Mouse (Mus musculus) A20 (cell line): Measurements from ENCODE around the gene 1700001C19Rik.
A peak's percentile ranks its signal among the peaks of the same experiment; 100 is the strongest.
"Not testable (repeated sequence)": the region's sequence is repeated elsewhere in the genome, so short reads cannot be mapped to it uniquely, and the experiment has no call there.

ENCODE experiments used
- DNase-seq: peaks from one replicate; pipeline ENCODE4 v3.0.0-alpha.2; 2011; ENCODE audit warnings: low read depth, low spot score

The 1700001C19Rik gene

DNA sequence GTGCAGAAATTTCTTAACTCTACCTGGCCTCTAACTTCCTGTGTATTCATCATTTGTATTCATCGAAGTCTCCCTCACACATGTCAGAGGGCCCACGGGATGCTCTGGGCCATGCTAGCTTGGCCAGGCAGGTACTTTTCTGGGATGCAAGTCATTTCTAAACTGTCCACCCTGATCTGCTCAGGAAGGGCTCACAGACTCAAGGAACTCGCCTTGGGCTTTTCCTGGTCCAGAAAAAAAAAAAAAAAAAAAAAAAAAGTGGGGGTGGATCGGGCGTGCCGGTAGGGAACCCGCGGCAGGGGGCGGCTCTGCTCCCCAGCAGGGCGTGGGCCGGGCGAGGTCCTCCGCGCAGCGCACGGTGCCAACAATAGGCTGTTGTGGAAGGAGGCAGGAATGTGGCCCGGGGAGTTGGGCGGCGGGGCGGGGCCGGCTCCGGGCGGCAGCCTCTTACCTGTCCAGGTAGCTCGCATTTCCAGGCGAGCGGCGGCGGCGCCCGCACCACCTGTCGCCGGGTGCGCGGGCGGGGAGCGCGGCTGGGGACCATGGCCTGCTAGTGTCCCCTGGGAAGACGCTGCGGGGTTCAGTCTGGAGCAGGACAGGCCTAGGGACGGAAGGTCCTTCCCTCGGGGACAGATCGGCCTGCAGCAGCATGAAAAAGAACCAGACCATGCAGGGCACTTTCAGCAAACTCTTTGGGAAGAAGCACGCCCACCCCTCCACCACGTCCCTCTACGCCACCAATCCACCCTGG, 845 bp downstream of the 1700001C19Rik start, which contains the start of gene AI661453:
Gene AI661453 (plus strand): TSS at position 460 of the 751 bp plus-strand sequence.
- DNase-seq, result no peak

- DNase-seq, result peak; percentile 45
These were observed 6.4 kb downstream of the 1700001C19Rik start for GRCm38 (mm10) chr17:47430815-47431214.

GRCm38 (mm10) chr17:47428831-47429304, 8.3 kb downstream of the 1700001C19Rik start:
- peak; percentile 49 for DNase-seq

GRCm38 (mm10) chr17:47427316-47427715, 9.9 kb downstream of the 1700001C19Rik start:
- peak; percentile 42 for DNase-seq

GRCm38 (mm10) chr17:47424186-47424585, 13.0 kb downstream of the 1700001C19Rik start:
- no peak for DNase-seq

- DNase-seq, result peak; percentile 56
These were observed 14.6 kb downstream of the 1700001C19Rik start for GRCm38 (mm10) chr17:47422616-47423015.

- no peak for DNase-seq
These were observed 15.6 kb downstream of the 1700001C19Rik start for GRCm38 (mm10) chr17:47421566-47421965.

DNA sequence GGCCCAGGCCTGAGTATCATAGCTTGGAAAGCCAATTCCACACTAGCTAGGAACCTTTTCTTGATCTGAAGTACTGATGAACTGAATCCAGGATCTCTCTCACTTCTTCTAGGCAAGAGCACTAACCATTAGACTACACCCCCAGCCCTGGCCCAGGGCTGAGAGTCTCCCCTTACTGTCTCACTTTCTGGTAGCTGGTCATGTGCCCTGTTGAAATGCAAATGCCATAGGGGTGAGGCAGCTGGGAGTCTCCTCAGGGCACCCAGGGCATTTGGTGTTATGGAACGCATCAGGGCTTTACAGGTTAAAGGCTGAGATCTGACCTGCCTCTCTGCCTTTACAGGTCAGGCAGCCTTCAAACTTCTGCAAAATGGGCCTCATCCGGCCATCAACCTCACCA, 17.0 kb downstream of the 1700001C19Rik start:
- no peak for DNase-seq

- not testable (repeated sequence) for DNase-seq
These were observed 27.0 kb downstream of the 1700001C19Rik start for GRCm38 (mm10) chr17:47409897-47410861.

DNA sequence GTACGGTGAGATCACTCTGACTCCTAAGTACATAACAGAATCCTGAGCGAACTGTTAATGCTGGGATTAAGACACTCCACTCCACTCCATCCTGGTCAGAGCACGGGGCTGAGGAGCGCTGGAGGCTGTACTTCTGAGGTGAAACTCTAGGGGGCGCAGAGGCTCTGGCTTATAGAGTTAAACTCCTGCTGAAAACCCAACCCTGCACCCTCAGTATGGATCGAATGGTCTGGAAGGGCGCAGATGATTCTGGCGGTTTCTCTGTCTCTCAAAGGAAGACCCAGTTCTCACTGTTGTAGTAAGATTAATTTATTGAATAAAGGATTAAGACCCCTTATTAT, 28.6 kb downstream of the 1700001C19Rik start:
- DNase-seq, result peak; percentile 62

DNA sequence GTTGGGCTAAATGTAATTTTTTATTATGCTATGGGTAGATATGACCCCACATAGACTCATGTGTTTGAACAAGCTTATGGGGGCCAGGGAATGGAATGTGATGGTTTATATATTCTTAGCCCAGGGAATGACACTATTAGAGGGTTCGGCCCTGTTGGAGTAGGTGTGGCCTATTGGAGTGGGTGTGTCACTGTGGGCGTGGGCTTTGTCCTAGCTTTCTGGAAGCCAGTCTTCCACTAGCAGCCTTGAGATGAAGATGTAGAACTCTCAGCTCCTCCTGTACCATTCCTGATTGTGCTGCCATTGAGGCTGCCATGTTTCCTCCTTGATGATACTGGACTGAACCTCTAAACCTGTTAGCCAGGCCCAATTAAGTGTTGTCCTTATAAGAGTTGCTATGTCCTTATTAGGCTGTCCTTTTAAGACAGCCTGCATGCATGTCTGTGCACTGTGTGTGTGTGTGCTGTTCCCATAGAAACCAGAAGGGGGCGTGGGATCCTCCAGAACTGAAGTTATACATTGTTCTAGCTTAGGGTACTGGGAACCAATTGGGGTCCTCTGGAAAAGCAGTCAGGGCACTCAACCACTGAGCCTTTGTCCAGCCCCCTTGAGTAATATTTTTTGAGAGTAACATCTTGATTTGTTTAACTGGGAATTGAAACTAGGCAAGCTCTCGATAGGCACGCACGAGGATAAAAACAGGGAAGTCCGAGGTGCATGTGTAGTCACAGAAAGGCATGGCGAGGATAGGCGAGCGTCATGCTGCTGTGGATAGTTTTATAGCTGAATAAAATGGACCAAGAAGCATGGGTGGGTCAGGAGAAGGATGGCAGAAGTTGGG, 29.2 kb downstream of the 1700001C19Rik start:
- DNase-seq, result no peak

- DNase-seq, result no peak
These were observed 36.7 kb downstream of the 1700001C19Rik start, which contains the start of gene Guca1a for GRCm38 (mm10) chr17:47400451-47400850. Gene Guca1a, minus strand, starts transcription at chr17:47400584.

- DNase-seq, result no peak
These were observed 38.1 kb downstream of the 1700001C19Rik start for GRCm38 (mm10) chr17:47399091-47399490.

DNA sequence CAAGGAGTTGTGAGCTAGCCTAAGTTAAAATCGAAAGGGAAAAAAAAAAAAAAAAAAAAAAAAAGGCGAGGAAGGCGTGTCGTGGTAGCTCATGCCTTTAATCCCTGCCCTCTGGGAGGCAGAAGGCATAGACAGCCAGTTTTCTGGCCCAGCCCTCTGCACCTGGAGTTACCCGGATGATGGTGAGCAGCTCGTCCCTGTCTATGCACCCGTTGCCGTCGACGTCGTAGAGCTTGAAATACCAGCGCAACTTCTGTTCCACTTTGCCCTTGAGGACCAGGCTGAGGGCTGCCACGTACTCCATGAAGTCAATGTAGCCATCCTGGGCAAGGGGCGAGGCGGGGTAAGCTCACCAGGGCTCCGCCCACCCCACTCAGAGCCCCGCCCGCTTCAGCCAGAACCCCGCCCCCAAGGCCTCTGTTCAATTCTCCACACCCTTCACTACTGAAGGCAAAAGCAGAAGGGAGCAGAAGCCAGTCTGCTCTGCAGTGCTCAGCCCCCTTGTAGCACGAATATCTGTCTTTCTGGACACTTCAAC, 41.7 kb downstream of the 1700001C19Rik start:
- DNase-seq, result peak; percentile 91

- no peak for DNase-seq
These were observed 42.8 kb downstream of the 1700001C19Rik start for GRCm38 (mm10) chr17:47394223-47394869.

GRCm38 (mm10) chr17:47386649-47387048, 50.5 kb downstream of the 1700001C19Rik start:
- DNase-seq, result peak; percentile 76

DNA sequence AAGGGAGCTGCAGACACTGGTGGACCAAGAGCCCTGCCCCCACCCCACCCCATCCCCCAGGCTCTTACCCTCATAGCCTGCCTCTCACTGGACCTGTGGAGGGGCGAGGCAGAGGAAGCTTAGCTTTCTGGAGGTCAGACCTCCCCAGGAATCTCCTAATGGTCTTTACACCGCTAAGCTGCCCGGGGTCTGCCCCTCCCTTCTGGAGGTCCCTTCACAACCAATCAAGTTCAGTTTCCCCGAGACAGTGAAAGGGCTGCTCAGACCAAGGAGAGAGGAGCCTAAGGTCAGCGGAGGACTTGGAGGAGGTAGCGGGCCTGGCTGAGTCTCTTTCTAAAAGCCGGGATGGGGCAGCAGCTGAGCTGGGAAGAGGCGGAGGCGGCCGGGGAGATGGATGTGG, 52.0 kb downstream of the 1700001C19Rik start, which contains the start of gene Guca1b:
Gene Guca1b (plus strand): TSS at position 249 of the 400 bp plus-strand sequence.
- DNase-seq, result no peak

DNA sequence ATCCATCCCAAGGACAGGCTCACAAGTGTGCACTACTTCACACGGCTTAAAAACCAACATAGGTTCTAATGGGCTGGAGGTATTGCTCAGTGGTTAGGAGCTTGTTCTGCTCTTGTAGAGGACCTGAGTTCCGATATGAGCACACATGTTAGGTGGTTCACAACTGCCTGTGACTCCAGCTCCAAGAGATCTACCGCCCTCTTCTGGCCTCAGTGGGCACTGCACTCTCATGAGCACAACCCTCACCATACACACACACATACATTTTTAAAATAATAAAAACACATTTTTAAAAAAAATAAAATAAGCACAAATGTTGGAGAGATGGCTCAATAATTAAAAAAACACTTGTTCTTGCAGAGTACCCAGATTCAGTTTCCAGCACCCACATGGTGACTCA, 53.1 kb downstream of the 1700001C19Rik start:
- DNase-seq, result no peak

GRCm38 (mm10) chr17:47383266-47383665, 53.9 kb downstream of the 1700001C19Rik start:
- no peak for DNase-seq

GRCm38 (mm10) chr17:47381917-47382316, 55.3 kb downstream of the 1700001C19Rik start:
- no peak for DNase-seq
